Mouse (Mus musculus) inflammation-experienced regulatory T-cells, adult 6 months (primary cell): Measurements from ENCODE around the gene Ugt1a5. TPM values are rescaled to one million over a fixed set of nuclear protein-coding genes. Genes with fewer than 3 reads are reported as not detected.

Source experiments
- ATAC-seq: one replicate; pipeline ENCODE4 v1.8.0; 2017
- polyA plus RNA-seq, 3 experiments: library from polyadenylated mRNA; unstranded; fragments of 100-300 nt; shearing (Covaris generic); gene quantifications; one replicate each; pipeline ENCODE4 v1.2.1; 2017

The Ugt1a5 gene
- polyA plus RNA-seq, 3 experiments from 2014 or later = not detected

DNA sequence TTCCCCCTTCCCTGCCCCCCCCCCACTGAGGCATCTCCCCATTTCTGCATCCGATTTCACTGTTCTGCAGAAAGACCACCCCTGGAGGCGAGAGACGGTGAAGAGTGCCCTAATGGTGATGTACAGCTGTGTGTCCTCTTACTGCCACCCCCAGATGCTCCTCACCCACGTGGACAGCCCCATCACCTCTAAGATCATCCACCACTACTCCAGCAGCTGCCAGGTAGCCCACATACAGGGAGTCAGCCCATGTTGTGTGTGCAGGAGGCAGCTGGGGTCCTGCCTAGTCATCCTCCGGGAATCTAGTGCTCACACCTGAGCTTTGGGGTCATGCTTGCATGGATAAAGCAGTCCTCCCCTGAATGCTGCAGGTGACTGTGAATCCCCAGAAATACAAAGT is 78.0 kb downstream of the Ugt1a5 start:
- no peak for ATAC-seq

DNA sequence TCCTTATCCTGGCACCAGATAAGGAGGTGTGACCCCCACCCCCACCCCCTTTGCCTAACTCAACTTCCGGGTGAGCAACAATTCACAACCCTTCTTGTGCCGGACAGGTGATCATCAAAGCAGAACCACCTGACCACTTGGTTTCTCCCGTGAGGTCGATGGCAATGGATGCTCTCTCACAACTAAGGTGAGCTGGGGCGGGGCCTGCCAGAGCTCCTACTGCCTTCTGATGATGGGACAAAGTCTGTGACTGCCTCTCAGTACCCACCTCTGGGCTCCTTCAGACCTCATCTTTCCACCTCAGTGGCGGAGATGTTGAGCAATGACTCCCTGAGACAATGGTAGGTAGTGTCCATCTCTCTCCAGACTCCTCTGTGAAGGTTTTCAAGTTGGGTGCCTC is 80.1 kb downstream of the Ugt1a5 start:
- ATAC-seq = no peak

DNA sequence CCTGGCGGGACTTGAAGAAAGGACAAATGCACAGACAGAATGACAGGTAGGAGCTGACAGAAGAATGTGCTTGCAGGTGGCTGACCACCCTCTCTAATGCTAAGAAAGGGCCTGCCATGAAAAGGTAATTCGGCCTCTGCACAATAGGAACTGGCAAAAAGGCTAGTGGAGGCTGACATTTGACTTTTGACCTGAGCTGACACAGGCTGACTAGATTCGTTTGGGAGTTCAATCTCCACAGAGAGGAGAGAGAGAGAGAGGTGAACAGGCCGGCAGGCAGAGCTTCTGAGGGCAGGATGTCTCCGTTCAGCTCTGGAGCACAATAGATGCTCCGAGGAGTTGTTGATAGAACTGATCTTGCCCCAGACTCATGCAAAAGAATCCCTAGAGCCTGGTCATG is 80.6 kb downstream of the Ugt1a5 start:
- no peak for ATAC-seq

DNA sequence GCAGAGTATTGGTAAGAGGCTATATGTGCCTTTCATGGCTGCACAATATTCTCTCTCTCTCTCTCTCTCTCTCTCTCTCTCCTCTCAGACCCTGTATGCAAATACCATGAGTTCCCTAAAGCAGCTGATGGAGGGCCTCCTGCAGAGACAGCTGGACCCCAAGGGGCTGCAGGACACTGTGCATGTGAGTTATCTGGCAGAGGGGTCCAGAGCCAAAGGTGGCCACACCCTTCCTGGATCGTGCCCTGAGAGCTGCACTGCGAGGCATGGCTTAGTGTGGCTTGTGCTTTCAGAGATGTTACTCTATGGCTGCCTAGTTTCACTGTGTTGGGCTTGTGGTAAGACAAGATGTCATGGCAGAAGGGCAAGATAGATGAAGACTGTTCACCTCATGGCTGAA is 81.8 kb downstream of the Ugt1a5 start:
- no peak for ATAC-seq

DNA sequence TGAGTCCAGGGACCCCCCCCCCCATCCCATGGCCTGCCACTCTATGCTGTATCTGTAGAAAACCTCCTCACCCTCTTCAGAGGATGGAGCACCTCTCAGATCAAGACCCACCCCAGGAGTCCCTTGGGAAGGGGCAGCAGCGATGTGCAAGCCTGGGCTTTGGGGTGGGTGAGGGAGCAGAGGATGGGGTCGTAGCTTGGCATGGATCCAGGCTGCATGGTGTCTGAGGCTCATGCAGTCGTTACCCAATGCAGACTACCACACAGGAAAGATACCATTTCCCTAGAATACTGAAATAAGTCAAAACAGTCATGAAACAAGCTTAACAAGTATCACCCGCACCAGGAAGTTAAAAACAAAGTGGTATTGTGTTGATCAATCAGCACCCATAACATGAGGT is 82.8 kb downstream of the Ugt1a5 start:
- ATAC-seq = no peak

DNA sequence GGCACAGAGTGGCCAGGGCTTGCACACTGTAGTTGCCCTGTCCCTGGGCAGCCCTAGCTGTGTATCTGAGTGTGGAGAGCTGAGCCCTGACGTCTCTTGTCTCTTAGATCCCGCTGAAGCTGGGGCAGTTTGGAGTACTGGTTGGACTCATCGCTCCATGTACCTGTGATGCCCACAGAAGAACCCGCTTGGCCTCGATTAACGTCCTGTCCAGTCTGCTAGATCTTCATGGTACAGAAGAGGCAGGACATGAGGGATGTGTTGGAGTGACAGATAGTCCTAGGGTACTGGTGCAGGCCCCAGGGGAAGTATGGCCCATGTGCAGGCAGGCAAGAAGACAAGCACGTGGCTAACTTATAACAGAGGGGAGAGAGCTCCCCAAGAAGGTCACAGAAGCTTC is 83.8 kb downstream of the Ugt1a5 start:
- ATAC-seq = no peak

DNA sequence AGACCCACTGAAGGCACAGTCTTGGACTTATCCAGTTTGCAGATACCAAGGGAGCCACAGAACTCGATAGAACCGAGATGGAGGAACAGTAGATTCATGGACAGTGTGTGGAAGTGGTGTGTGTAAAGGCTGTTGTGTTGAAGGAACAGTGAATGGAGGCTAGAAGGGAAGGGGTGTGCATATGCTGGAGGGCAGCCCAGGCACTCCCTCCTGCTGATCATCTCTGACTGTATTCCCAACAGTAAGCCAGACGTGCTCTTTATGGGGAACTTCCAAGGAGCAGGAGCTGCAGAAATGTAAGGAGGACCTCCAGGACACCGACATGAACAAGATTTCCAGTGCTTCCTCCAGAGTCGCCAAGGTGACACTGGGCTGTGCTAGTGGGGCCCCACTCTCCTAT is 84.2 kb downstream of the Ugt1a5 start:
- no peak for ATAC-seq

DNA sequence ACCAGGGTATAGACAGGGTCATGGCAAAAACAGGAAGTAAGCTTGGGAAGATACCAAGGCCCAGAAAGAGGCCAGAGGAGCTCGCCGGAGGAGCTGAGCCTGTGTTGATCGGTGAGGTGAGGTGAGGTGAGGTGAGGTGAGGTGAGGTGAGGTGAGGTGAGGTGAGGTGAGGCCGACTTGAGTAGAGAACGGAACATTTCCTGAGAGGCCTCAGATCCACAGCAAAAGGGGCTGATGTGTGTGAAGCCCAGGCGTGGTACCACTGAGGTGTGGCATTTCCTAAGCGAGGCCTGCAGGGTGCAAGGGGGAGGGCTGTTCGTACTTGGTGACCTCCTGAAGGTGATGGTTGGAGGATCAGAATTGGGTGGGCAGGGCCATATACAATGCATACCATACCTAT is 87.3 kb downstream of the Ugt1a5 start:
- no peak for ATAC-seq

DNA sequence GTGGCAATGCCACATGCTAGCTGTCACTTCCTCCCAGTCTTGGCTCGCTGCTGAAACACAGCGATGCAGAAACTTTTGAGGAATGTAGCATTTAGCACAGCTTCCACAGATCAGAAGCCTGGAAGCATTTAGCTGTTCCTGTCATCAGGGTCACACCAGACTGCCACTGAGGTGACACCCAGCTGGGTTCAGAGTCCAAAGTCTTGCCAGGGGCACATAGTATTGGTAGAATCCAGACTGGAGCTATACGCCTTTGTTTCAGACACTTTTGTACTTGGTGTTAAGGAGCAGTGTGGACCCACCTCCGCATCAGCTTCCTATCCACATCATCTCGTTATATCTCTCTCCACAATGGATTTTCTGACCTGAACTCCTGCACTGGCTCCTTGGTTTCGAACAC is 87.7 kb downstream of the Ugt1a5 start:
- no peak for ATAC-seq

DNA sequence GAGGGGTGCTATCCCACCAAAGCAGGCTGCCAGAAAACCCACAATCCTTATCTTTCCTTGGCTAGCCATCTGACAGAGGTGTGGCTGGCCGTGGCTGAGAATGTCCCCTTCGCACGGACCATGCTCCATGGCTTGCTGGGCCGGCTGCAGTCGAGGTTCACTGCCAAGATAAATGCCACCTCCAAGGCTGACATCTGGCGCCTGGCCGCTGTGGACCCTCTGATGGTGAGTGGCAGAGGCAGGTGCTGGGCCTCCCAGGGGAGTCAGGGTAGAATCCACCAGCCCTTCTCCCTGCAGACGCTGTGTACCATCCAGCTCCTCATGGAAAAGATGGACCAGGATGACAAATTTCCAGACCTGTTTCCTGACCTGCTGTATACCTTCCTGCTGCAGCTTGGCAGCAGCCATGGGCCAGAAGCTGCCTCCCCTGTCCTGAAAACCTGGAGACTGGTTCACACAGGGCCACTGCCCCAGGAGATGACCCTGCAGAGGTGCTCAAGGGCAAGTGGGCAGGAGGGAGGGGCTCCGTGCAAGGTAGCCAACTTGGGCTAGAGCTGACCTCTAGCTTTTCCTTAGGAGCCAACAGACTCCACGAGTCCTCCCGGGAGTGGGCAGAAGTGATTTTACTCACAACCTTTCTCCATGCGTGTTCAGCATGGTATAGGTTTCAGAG is 89.1 kb downstream of the Ugt1a5 start:
- no peak for ATAC-seq

DNA sequence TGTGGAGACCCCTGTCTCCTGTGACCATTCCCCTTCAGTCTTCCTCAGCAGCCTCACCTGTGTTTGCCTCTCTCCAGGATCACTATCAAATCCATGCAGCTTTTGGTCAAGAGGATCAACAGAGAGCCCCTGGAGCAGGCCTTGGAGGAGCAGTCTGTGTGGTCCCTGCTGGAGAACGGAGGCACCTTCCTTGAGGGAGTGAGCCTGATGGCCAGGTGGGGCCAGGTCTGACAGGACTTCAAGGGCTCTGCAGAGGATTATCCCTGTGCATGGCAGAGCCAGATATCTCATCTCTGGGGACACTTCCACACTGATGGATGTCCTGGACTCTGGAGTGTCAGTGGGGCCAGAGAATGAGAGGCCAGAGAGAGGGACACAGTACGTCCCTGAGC is 89.7 kb downstream of the Ugt1a5 start:
- ATAC-seq = no peak

DNA sequence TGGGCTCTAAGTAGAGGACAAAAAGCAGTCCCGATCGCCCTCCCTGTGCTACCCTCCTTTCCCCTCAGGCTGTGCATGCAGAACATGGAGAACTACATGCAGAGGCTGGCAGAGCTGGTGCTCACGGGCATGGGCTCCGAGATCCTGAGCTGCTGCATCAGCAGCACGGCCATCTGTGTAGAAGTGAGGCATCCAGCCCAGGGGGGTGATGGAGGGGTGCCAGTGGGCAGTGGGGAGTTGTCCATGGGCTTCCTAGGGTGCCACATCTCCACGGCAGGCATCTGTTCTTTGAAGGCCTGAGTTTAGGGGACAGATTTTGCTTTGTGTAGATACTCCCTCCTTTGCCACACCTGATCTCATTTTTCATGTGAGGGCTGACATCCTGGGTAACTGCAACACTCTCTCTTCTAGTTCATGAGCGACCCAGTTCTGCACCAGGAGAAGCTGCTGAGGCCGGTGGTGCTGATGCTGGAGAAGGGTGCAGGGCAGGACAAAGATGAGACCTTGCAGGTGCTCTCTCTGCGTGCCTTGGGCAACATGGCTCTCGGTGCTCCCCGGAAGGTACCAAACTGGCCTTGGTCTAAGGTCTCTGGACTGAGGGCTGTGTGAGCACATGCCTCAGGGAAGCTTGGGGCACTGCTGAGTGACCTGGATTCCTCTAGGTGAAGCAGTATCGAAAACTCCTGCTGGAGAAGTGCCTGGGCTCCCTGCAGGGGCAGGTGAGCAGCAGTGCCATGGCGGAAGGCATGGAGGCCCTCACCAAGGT is 90.4 kb downstream of the Ugt1a5 start:
- no peak for ATAC-seq

DNA sequence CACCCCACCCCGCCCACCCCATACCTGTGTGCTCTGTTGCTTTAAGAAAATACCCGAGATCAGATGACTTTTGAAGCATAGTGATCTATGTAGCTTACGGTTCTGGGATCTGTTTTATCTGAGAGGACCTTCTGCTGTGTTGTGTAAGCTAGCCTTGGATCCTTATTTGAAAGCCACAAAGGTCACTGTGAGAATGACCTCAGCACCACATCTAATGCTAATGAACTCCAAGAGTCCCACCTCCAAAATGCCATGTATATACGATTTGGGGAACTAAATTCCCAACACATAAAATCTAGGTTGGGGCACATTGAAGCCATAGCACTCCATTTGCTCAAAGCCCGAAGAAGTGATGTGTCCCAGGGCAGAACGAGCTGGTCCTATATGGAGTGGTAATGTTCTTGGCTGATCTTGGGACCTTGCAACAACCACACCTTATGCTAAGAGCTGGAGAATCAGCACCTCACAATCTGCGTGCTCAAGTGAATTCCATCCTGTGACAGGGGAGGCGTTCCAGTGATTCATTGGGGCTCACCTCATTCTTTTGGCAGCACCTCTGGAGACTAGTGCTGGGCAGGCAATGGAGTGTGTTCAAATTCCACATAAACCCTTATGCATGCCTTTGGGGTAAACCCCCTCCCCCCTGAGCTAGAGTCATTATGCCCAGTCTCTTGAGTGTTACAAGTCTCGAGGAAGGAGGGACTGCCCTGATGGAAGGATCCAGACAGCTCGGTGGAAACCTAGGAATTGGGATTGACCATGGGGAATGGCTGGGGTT is 91.3 kb downstream of the Ugt1a5 start:
- no peak for ATAC-seq

DNA sequence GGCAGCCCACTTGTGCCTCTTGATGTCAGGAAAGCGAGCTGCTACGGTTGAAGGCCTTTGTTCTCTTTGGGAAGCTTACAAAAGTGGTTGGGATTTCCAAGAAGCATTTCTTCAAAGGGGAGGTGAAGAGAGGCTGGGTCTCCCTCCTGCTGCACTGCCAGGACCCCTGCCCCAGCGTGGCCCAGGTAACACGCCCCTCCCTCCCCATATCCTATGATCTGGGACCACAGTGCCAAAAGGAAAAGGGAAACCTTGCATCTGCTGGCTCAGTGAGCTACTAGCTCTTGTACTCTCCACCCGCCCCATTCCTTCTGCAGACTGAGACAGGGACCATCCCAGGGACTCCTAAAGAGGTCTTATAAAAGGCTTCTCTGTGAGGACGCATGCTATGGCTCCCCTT is 91.9 kb downstream of the Ugt1a5 start:
- no peak for ATAC-seq

DNA sequence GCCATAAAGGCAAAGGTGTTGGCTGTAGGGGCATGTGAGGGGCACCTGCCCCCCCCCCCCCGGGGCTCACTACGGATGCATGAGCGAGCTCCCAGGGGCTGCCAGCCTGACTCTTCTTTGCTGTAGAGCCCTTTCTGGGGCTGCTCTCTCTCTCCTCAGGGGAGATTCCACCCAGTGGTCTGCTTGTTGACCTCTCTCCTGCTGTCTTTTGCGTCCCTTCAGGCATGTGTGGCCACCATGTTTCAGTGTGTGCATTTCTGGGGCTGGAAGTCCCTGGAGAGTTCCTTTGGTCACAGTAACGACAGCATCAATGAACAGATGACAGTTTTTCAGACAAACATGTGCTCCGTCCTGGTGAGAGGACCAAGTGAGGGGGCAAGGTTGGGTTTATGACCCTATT is 92.5 kb downstream of the Ugt1a5 start:
- no peak for ATAC-seq

DNA sequence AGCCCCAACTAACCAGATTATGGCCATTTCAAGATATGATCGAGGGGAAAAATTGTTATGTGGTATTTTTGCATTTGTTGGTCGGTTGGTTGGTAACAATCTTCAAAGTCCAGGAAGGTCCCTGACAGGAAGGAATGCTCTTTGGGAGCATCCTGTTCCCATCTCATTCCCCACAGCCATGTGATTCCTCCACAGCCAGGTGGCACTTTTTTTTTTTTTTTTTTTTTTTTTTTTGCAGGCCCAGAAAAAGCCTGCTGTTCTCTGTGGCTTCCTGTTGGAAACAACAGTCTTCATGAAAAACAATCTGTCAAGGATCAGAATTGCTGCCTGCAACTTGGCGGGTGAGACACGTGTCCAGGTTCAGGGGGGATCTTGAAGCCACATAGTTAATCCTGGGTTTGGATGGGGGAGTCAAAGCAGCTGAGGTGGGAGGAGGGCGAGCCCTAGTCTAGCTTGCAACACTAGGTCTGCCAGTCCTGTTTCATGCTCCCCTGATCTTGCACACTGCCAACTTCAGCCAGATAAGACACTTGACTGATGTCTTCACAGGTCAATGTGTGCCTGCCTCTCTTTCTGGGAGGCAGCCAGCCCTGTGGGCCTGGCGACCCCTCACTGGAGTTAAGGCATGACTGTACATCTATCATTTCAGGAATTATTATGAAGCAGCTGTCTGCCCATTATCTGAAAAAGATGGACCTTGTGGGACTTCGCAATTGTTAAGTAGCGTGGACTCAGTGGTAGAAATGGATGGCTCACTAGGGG is 93.2 kb downstream of the Ugt1a5 start:
- no peak for ATAC-seq

DNA sequence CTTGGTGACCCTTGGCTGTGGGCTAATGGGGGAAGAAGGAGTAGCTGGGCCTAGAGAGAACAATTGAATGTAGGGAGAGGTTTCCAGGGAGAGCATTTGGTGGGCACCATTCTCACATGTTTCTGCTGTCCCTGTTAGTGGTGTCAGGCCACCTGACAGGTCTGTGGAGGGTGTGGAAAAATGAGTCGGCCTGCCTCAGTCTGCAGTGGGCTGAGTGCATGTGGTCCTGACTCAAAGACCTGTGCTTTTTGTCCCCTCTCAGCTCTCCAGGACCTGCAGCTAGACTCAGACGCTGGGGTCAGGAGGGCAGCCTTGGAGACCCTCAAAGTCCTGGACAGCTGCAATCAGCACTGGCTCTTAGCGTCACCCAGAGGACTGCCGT is 93.8 kb downstream of the Ugt1a5 start:
- ATAC-seq = no peak

DNA sequence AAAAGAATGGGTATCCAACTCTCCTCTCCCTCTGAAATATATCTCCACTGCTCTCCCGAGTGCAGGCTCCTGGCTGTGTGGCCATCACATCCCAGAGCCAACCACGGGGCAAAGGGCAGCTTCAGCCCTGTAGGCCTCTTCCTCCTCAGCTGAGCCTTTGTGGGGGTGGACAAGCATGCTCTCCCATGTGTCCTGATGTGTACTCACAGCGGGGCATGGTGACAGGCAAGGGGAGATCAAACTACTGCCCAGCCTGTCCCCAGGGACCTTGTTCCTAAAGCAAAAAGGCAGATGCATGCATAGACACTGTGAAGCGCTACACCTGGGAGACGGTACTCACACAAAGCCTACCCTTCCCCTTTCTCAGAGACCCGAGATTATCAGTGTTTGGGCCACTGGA is 94.3 kb downstream of the Ugt1a5 start:
- ATAC-seq = no peak

DNA sequence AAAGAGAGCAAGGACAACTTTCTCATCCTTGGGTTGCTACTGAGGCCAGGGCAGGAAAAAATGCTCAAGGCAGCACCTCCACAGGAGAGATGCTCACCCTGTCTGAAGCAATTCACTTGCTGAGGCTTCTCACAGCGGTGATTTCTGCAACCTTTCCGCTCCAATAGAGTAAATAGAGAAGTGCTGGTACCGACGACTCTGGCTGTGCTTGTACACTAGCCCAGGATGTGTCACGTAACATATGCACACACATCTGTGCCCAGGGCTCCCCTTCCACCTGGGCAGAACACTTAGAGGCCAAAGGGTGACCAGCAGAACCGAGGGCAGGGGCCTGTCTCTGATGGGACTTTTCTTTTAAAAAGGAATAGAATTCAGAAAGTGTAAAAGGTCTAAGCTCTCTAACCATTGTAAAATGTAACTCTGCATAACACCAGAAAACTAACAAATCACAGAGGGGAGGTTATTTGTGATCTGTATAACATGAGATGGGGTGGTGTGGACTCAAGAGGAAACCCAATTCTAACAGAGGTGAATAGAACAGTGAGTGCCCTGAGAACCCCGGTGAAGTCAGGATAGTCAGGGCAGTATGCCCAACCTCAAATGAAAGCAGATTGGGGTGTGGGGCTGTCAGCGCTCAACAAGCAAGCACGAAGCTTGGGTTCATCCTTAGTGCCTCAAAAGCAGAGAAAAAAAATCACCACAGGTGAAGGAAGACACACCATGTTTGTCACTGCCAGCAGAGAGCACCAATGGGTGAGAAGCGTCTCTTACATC is 95.0 kb downstream of the Ugt1a5 start:
- ATAC-seq = no peak

DNA sequence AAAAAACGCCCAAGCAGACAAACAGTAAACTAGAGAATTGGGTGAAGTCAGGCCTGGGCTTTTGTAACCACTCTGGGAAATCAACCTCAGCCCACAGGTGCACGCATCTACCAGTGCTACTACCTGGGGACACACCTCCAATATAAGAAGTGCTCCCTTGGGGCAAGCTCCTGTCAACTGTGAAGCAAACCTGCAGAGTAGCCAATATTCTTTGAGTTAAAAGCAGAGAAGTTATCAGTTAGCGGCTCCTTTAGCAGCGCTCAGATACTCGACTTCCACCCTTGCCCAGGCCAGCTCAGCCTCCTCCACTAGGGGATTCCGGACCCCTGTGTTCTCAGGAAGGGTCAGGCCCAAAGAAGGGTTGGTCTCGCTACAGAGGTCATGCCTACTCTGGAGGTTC is 95.9 kb downstream of the Ugt1a5 start:
- ATAC-seq = no peak

DNA sequence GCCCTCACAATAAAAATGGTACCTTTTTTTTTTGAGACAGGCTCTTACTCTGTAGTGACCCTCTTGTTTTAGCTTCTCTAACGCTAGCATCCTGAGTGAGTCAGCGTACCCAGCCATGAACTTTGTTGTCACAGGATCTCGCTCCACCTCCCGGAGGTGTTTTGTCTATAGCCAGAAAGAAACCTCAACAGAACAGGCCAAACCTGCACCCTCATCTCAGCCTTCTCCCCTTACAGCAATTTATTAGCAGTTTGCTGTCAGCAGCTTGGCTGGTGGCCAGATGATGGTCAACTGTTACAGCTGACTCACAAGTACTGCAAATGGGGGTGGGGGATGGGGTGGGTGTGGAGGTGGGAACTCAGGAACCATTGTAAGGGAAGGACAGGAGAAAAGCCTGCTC is 96.4 kb downstream of the Ugt1a5 start:
- ATAC-seq = no peak

DNA sequence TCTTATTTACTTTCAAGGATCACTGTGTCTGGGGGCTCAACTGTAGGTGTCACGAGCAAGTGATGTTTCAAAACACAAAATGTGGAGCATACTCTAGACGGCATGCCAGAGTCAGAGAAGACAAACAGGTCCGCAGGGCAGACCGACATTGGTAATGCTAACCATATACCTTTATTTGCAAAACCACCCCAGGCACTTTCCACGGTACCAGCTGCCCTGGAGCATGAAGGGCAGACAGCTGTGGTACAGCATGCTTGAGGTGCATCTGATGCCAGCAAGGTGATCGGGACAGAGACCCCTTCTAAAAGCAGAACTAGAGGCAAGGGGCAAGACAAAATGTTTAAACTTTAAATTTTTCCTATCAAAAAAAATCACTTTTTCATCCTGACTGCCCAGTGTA is 97.1 kb downstream of the Ugt1a5 start:
- no peak for ATAC-seq
